In genomic region chr19:30433141-30433540, GRCm38 (mm10) we compare ENCODE assay signal across 15 mouse cellular contexts.
"Had no signal": no experiment of that assay in that cellular context is flagged by ENCODE, and none has a peak within 500 bp of the region (broad histone marks: within the 10 kb centered on the region; RNA-seq: fewer than 3 reads in every experiment).

No protein-coding gene starts in this region.

- H3K36me3 ChIP-seq: neural tube, embryonic 15.5 days; stomach, embryonic 15.5 days had no signal

- H3K4me1 ChIP-seq: neural tube, embryonic 15.5 days; stomach, embryonic 15.5 days had no signal

- H3K4me2 ChIP-seq: neural tube, embryonic 15.5 days; stomach, embryonic 15.5 days had no signal

- H3K9me3 ChIP-seq: neural tube, embryonic 15.5 days; stomach, embryonic 15.5 days had no signal

- H3K4me3 ChIP-seq: neural tube, embryonic 15.5 days; stomach, embryonic 15.5 days had no signal

- H3K9ac ChIP-seq: neural tube, embryonic 15.5 days; stomach, embryonic 15.5 days had no signal

- H3K27ac ChIP-seq: neural tube, embryonic 15.5 days; stomach, embryonic 15.5 days; stomach, postnatal 0 days had no signal

- H3K27me3 ChIP-seq: neural tube, embryonic 15.5 days; stomach, embryonic 15.5 days had no signal

- DNase-seq: retina, postnatal 1 day; right cerebral cortex, adult 18-20 months; right cerebral cortex, postnatal 14 days; right cerebral cortex, postnatal 25 days; right cerebral cortex, postnatal 4 days; spleen, adult 18-20 months; thymus, adult 18-20 months; thymus, adult 2 months; thymus, postnatal 14 days; thymus, postnatal 25 days; thymus, postnatal 36 days; thymus, postnatal 4 days had no signal
